Mouse (Mus musculus): ENCODE measurements around the gene Slc25a40.

- TF ChIP-seq CTCF (IDR thresholded peaks at IDR 0.05; ENCODE audit: extremely low read depth, insufficient read depth, insufficient read length, insufficient replicate concordance) (no peak), POLR2A (IDR thresholded peaks at IDR 0.05; ENCODE audit: low read depth, low read length) (no peak)
Observed at GRCm38 (mm10) chr5:8455565-8455964, 32.9 kb downstream of the Slc25a40 start.

All from spleen, adult 2 months (tissue).